Mouse (Mus musculus) liver, postnatal 0 days (tissue): ENCODE data around the gene Snx4. TPM values are rescaled to one million over a fixed set of nuclear protein-coding genes. Genes with fewer than 3 reads are reported as not detected.
A peak's percentile ranks its signal among the peaks of the same experiment; 100 is the strongest.

Experiments
- ATAC-seq: fragments of 200-750 bp; cut with Nextera tagmentation; 2 replicates; pipeline ENCODE4 v1.8.0; 2017; ENCODE audit warnings: mild to moderate bottlenecking, moderate library complexity
- DNase-seq: peaks from one replicate; pipeline ENCODE4 v3.0.0-alpha.2; 2016
- H3K27ac ChIP-seq: fragments of 300-500 bp; sonication (generic); 2 replicates; pipeline ENCODE4 v1.5.1; 2014; ENCODE audit warnings: antibody characterized with exemption, moderate library complexity, mild to moderate bottlenecking, low read depth
- H3K27me3 ChIP-seq: fragments of 300-500 bp; sonication (generic); 2 replicates; pipeline ENCODE4 v1.6.1; 2014; ENCODE audit warnings: low read length, control low read depth, mixed read lengths; ENCODE audit not compliant: insufficient read depth
- H3K36me3 ChIP-seq: fragments of 300-500 bp; sonication (generic); replicated peaks from 2 replicates; pipeline ENCODE4 v1.6.1; 2014; ENCODE audit warnings: mild to moderate bottlenecking, control low read depth, low read length, moderate library complexity, mixed read lengths; ENCODE audit not compliant: insufficient read depth
- H3K4me1 ChIP-seq: fragments of 300-500 bp; sonication (generic); 2 replicates; pipeline ENCODE4 v1.6.1; 2014; ENCODE audit warnings: antibody characterized with exemption, mild to moderate bottlenecking, control low read depth; ENCODE audit not compliant: insufficient read depth
- H3K4me2 ChIP-seq: fragments of 300-500 bp; sonication (generic); 2 replicates; pipeline ENCODE4 v1.6.1; 2014; ENCODE audit warnings: low read depth, mild to moderate bottlenecking, low read length, moderate library complexity, mixed read lengths
- H3K4me3 ChIP-seq: fragments of 300-500 bp; sonication (generic); 2 replicates; pipeline ENCODE4 v1.5.1; 2014; ENCODE audit warnings: low read depth, low read length
- H3K9ac ChIP-seq: fragments of 300-500 bp; sonication (generic); replicated peaks from 2 replicates; pipeline ENCODE4 v1.6.1; 2014; ENCODE audit warnings: mild to moderate bottlenecking, moderate library complexity
- H3K9me3 ChIP-seq: fragments of 300-500 bp; sonication (generic); 2 replicates; pipeline ENCODE4 v1.6.1; 2016; ENCODE audit warnings: mild to moderate bottlenecking, control low read depth, low read length, mixed read lengths
- CTCF ChIP-seq: sonication (generic); IDR thresholded peaks from 2 replicates; pipeline ENCODE4 v1.5.1; 2016; ENCODE audit warnings: antibody characterized with exemption, low read depth
- EP300 ChIP-seq: IDR thresholded peaks from 2 replicates; pipeline ENCODE4 v1.6.1; 2016; ENCODE audit warnings: antibody characterized with exemption, low read depth, mild to moderate bottlenecking
- WGBS: fragments of 180-500 bp; shearing (Covaris S2); extraction: QIAGEN DNeasy Blood & Tissue Kit; methylation state at CpG from one replicate; pipeline ENCODE4 v1.1.7; 2014; ENCODE audit not compliant: insufficient replicate concordance; 5-methylcytosine and 5-hydroxymethylcytosine counted together
- polyA plus RNA-seq: library from polyadenylated mRNA; unstranded; fragments of >200 nt; fragmentation: Nextera tagmentation; extraction: Ambion mirVana; gene quantifications from 2 replicates; pipeline ENCODE4 v1.2.1, GENCODE M21; 2015

The Snx4 gene
- polyA plus RNA-seq, 1 experiment from 2014 or later = 27.8 TPM

DNA sequence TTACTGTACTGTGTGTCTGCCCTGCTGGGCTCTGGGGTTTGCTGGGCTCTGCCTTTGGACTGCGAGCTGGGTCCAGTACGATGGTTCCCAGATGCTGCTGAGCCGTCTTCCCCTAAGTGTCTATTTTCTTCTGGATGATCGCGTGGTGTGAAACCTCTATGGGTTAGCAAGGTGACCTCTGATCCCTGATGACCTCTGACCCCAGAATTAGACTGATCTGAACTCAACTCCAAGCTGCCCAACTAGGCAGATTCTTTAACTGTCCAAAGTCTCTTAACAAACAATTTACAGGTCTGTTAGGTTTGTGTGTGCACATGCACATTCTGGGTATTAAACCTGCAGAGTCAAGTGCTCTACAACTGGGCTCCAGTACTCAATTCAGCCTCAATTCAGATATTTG, 91.9 kb downstream of the Snx4 start:
- Histone ChIP-seq H3K36me3 (no peaks in the 10 kb centered on the region), H3K27ac (no peak overlapping the region), H3K27me3 (no peaks in the 10 kb centered on the region), H3K4me2 (no peak overlapping the region), H3K9ac (no peak overlapping the region), H3K4me1 (peaks cover 11% of the 10 kb centered on the region; the same call in 1 of the 2 replicates), H3K9me3 (no peaks in the 10 kb centered on the region), H3K4me3 (no peak overlapping the region)
- 66% methylated on average over 5 of the region's 5 CpGs for WGBS
- ATAC-seq = no peak
- TF ChIP-seq EP300 = no peak
- no peak for TF ChIP-seq CTCF
- DNase-seq = no peak

DNA sequence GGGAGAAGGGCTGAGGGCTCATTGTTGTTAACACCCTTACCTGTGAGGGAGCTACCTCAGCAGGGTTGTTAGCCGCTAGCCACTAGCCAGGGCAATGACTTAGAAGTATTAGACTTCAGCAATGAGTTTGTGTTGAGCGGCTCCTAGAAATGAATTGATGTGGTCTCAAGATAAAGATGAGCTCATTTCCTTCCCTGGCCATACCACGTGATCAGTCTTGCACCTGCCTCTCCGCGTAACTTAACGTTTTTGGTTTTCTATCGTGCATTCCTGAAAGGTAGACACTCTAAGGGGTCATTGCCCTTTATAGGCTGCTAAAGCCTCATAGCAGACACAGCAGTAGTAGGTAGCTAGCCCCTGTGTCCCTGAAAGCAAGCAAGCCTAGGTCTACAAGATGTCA, 92.4 kb downstream of the Snx4 start:
- Histone ChIP-seq H3K36me3 (no peaks in the 10 kb centered on the region), H3K4me2 (no peak overlapping the region), H3K9ac (no peak overlapping the region), H3K4me3 (no peak overlapping the region), H3K9me3 (no peaks in the 10 kb centered on the region), H3K27me3 (no peaks in the 10 kb centered on the region), H3K27ac (no peak overlapping the region), H3K4me1 (peaks cover 6% of the 10 kb centered on the region; the same call in 1 of the 2 replicates)
- TF ChIP-seq EP300 (no peak), CTCF (no peak)
- ATAC-seq (no peak), DNase-seq (no peak)
- WGBS = 42% methylated on average over 7 of the region's 7 CpGs

DNA sequence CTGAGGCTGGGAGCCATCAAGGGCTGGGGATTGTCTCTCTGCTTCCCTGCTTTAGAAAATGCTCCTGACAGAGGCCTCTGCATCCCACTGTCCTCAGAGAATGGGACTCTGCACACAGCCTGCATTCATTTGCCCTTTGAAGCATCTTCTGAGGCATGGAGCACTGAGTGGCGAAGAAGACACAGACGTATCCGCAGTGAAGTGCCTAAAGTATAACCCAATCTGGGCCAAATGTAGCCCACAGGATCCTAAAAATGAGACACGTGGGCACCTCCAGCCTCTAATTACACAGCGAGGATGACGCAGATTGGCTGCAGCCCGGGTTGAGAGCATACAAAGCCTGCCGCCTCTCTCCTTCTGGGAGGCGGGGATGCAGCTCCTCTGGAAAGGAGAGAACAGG, 93.1 kb downstream of the Snx4 start:
- Histone ChIP-seq H3K4me2 (no peak overlapping the region), H3K27ac (no peak overlapping the region), H3K9ac (no peak overlapping the region), H3K9me3 (no peaks in the 10 kb centered on the region), H3K27me3 (no peaks in the 10 kb centered on the region), H3K4me3 (no peak overlapping the region), H3K4me1 (peaks cover 6% of the 10 kb centered on the region; the same call in 1 of the 2 replicates), H3K36me3 (no peaks in the 10 kb centered on the region)
- ATAC-seq (no peak), DNase-seq (no peak)
- TF ChIP-seq CTCF (no peak), EP300 (no peak)
- WGBS = 78% methylated on average over 9 of the region's 9 CpGs

DNA sequence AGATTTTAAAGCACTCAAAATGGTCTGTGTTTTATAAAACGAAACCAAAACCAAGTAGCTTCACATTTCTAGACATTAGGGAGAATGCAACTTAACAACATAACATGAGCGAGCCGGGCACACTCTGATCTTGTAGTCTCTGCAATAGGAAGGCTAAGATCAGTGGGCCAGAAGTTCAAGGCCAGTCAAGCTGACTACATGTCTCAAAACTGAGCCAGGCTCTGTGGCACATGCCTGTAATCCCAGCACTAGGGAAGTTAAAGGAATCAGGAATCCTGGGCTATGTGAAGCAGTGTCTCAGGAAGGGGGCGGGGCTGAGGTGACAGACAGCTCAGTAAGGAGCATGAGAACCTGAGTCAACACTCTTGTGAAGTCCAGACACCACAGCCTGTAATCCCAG, 93.6 kb downstream of the Snx4 start:
- no peak for TF ChIP-seq CTCF
- no peak for TF ChIP-seq EP300
- no peak overlapping the region for H3K4me3 ChIP-seq
- H3K9ac ChIP-seq = no peak overlapping the region
- no peak overlapping the region for H3K4me2 ChIP-seq
- no peak for ATAC-seq
- H3K9me3 ChIP-seq = no peaks in the 10 kb centered on the region
- no peaks in the 10 kb centered on the region for H3K36me3 ChIP-seq
- peaks cover 6% of the 10 kb centered on the region; the same call in 1 of the 2 replicates for H3K4me1 ChIP-seq
- DNase-seq = peak; percentile 19
- H3K27ac ChIP-seq = no peak overlapping the region
- 69% methylated on average over 4 of the region's 4 CpGs for WGBS
- H3K27me3 ChIP-seq = no peaks in the 10 kb centered on the region

DNA sequence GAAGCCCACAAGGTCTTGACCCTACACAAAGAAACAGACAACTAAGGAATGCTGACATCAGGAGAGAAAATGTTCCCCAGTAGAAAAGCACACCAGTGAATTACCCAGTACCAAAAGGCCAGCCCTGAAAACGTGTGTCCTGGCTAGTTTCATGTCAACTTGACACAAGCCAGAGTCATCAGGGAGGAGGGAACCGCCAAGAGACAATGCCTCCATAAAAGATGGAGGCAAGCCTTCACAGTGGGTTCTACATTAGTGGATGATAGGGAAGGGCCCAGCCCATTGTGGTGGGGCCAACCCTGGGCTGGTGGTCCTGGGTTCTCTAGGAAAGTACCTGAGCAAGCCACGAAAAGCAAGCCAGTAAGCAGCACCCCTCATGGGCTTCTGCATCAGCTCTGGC, 95.1 kb downstream of the Snx4 start:
- Histone ChIP-seq H3K4me3 (no peak overlapping the region), H3K4me1 (peaks cover 6% of the 10 kb centered on the region; the same call in 1 of the 2 replicates), H3K36me3 (no peaks in the 10 kb centered on the region), H3K27me3 (no peaks in the 10 kb centered on the region), H3K4me2 (no peak overlapping the region), H3K27ac (no peak overlapping the region), H3K9me3 (no peaks in the 10 kb centered on the region), H3K9ac (no peak overlapping the region)
- no peak for DNase-seq
- no peak for TF ChIP-seq EP300
- TF ChIP-seq CTCF = no peak
- 60% methylated on average over 3 of the region's 3 CpGs for WGBS
- ATAC-seq = no peak

DNA sequence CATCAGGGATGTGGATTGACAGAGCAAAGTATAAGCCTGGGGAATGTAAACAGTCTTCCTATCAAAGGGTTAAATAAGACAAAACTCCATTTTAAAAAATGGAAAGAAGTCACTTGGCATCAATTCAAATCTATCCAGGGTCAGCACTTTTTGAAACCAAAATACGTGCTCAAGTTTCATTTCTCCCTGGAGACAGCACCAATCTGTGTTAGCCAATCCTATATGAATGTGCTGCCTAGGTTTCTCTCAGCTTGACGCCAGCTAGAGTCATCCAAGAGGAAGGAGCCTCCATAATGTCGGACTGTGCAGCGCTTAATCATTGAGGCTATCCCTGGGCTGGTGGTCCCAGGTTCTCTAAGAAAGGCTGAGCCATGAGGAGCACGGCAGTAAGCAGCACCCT, 95.9 kb downstream of the Snx4 start:
- H3K4me3 ChIP-seq = no peak overlapping the region
- no peaks in the 10 kb centered on the region for H3K36me3 ChIP-seq
- H3K27me3 ChIP-seq = no peaks in the 10 kb centered on the region
- TF ChIP-seq CTCF = no peak
- DNase-seq (no peak), ATAC-seq (no peak)
- no peaks in the 10 kb centered on the region for H3K9me3 ChIP-seq
- 72% methylated on average over 5 of the region's 5 CpGs for WGBS
- H3K27ac ChIP-seq = no peak overlapping the region
- no peak overlapping the region for H3K4me2 ChIP-seq
- H3K9ac ChIP-seq = no peak overlapping the region
- peaks cover 6% of the 10 kb centered on the region; the same call in 1 of the 2 replicates for H3K4me1 ChIP-seq

Other genes with a start within 250 kb of the Snx4 start
- gene Iqcg, start 195.2 kb upstream of the Snx4 start, polyA plus RNA-seq = 0.95 and 1.1 TPM in 2 replicates
- 574 and 584 TPM in 2 replicates for gene Rpl35a, start 195.0 kb upstream of the Snx4 start, polyA plus RNA-seq
- 0.44 and 1.2 TPM in 2 replicates for gene Lmln, start 188.9 kb upstream of the Snx4 start, polyA plus RNA-seq
- gene Osbpl11, start 66.4 kb upstream of the Snx4 start, polyA plus RNA-seq = 6.2 and 6.3 TPM in 2 replicates
- 11.7 and 13.2 TPM in 2 replicates for gene Zfp148, start 129.4 kb downstream of the Snx4 start, polyA plus RNA-seq